Mouse (Mus musculus): ENCODE results near the gene Taf1a. TPM values are rescaled to one million over a fixed set of nuclear protein-coding genes. Genes with fewer than 3 reads are reported as not detected.

The Taf1a gene
- total and polyA plus RNA-seq, 2 experiments from 2014 or later = 0.11 to 8.5 TPM

GRCm38 (mm10) chr1:183358901-183359300, 29.9 kb upstream of the Taf1a start:
- Histone ChIP-seq H3K9ac (replicated peaks; ENCODE audit: low read depth, low read length) (no peak overlapping the region), H3K27ac (ENCODE audit: low read depth) (no peak overlapping the region), H3K4me1 (ENCODE audit: control insufficient read depth, insufficient read depth) (no peaks in the 10 kb centered on the region), H3K36me3 (replicated peaks; ENCODE audit: control insufficient read depth, insufficient read depth, low read length) (peaks cover 73% of the 10 kb centered on the region), H3K27me3 (ENCODE audit: control insufficient read depth, insufficient read depth, low read length) (no peaks in the 10 kb centered on the region), H3K9me3 (replicated peaks; ENCODE audit: control insufficient read depth, low read length) (no peaks in the 10 kb centered on the region), H3K4me2 (ENCODE audit: low read depth, low read length) (no peak overlapping the region), H3K4me3 (ENCODE audit: low read depth, low read length) (no peak overlapping the region)
- DNase-seq (ENCODE audit: low spot score) (no peak), ATAC-seq (ENCODE audit: insufficient read depth, low read depth) (no peak)
- TF ChIP-seq CTCF (IDR thresholded peaks at IDR 0.05; ENCODE audit: low read depth) (no peak), EP300 (IDR thresholded peaks at IDR 0.05; ENCODE audit: low read depth) (no peak)
- 90% methylated on average over 3 of the region's 3 CpGs for WGBS

GRCm38 (mm10) chr1:183362301-183362700, 26.5 kb upstream of the Taf1a start:
- no peak overlapping the region for H3K4me2 ChIP-seq (ENCODE audit: low read depth, low read length)
- peaks cover 61% of the 10 kb centered on the region for H3K36me3 ChIP-seq (replicated peaks; ENCODE audit: control insufficient read depth, insufficient read depth, low read length)
- ATAC-seq (ENCODE audit: insufficient read depth, low read depth) (no peak), DNase-seq (ENCODE audit: low spot score) (no peak)
- H3K4me3 ChIP-seq (ENCODE audit: low read depth, low read length) = no peak overlapping the region
- WGBS = 82% methylated on average over 5 of the region's 5 CpGs
- H3K27ac ChIP-seq (ENCODE audit: low read depth) = no peak overlapping the region
- H3K27me3 ChIP-seq (ENCODE audit: control insufficient read depth, insufficient read depth, low read length) = no peaks in the 10 kb centered on the region
- no peak for TF ChIP-seq CTCF (IDR thresholded peaks at IDR 0.05; ENCODE audit: low read depth)
- TF ChIP-seq EP300 (IDR thresholded peaks at IDR 0.05; ENCODE audit: low read depth) = no peak
- no peaks in the 10 kb centered on the region for H3K9me3 ChIP-seq (replicated peaks; ENCODE audit: control insufficient read depth, low read length)
- no peaks in the 10 kb centered on the region for H3K4me1 ChIP-seq (ENCODE audit: control insufficient read depth, insufficient read depth)
- H3K9ac ChIP-seq (replicated peaks; ENCODE audit: low read depth, low read length) = no peak overlapping the region

- WGBS = 76% methylated on average over 14 of the region's 14 CpGs
- Histone ChIP-seq H3K9ac (replicated peaks; ENCODE audit: low read depth, low read length) (no peak overlapping the region), H3K4me2 (ENCODE audit: low read depth, low read length) (no peak overlapping the region), H3K27ac (ENCODE audit: low read depth) (no peak overlapping the region), H3K27me3 (ENCODE audit: control insufficient read depth, insufficient read depth, low read length) (no peaks in the 10 kb centered on the region), H3K4me1 (ENCODE audit: control insufficient read depth, insufficient read depth) (0 out of 2 replicates have a peak, but pooled peaks cover 5% of the 10 kb centered on the region), H3K36me3 (replicated peaks; ENCODE audit: control insufficient read depth, insufficient read depth, low read length) (peaks cover 54% of the 10 kb centered on the region), H3K4me3 (ENCODE audit: low read depth, low read length) (no peak overlapping the region), H3K9me3 (replicated peaks; ENCODE audit: control insufficient read depth, low read length) (no peaks in the 10 kb centered on the region)
- DNase-seq (ENCODE audit: low spot score) (no peak), ATAC-seq (ENCODE audit: insufficient read depth, low read depth) (no peak)
- TF ChIP-seq EP300 (IDR thresholded peaks at IDR 0.05; ENCODE audit: low read depth) (no peak), CTCF (IDR thresholded peaks at IDR 0.05; ENCODE audit: low read depth) (no peak)
These were observed 25.8 kb upstream of the Taf1a start for GRCm38 (mm10) chr1:183362729-183363576.

- WGBS = 83% methylated on average over 5 of the region's 5 CpGs
- H3K36me3 ChIP-seq (replicated peaks; ENCODE audit: control insufficient read depth, insufficient read depth, low read length) = peaks cover 49% of the 10 kb centered on the region
- no peak overlapping the region for H3K4me2 ChIP-seq (ENCODE audit: low read depth, low read length)
- no peaks in the 10 kb centered on the region for H3K27me3 ChIP-seq (ENCODE audit: control insufficient read depth, insufficient read depth, low read length)
- ATAC-seq (ENCODE audit: insufficient read depth, low read depth) = no peak
- no peak overlapping the region for H3K9ac ChIP-seq (replicated peaks; ENCODE audit: low read depth, low read length)
- no peaks in the 10 kb centered on the region for H3K9me3 ChIP-seq (replicated peaks; ENCODE audit: control insufficient read depth, low read length)
- no peak for DNase-seq (ENCODE audit: low spot score)
- H3K27ac ChIP-seq (ENCODE audit: low read depth) = no peak overlapping the region
- H3K4me1 ChIP-seq (ENCODE audit: control insufficient read depth, insufficient read depth) = peaks cover 9% of the 10 kb centered on the region; the same call in 1 of the 2 replicates
- TF ChIP-seq CTCF (IDR thresholded peaks at IDR 0.05; ENCODE audit: low read depth) (no peak), EP300 (IDR thresholded peaks at IDR 0.05; ENCODE audit: low read depth) (no peak)
- no peak overlapping the region for H3K4me3 ChIP-seq (ENCODE audit: low read depth, low read length)
These were observed 25.3 kb upstream of the Taf1a start for GRCm38 (mm10) chr1:183363577-183363867.

GRCm38 (mm10) chr1:183366361-183366760, 22.4 kb upstream of the Taf1a start:
- ATAC-seq (ENCODE audit: insufficient read depth, low read depth) = no peak
- TF ChIP-seq CTCF (IDR thresholded peaks at IDR 0.05; ENCODE audit: low read depth) = no peak
- no peak for TF ChIP-seq EP300 (IDR thresholded peaks at IDR 0.05; ENCODE audit: low read depth)
- no peak overlapping the region for H3K27ac ChIP-seq (ENCODE audit: low read depth)
- no peaks in the 10 kb centered on the region for H3K9me3 ChIP-seq (replicated peaks; ENCODE audit: control insufficient read depth, low read length)
- 89% methylated on average over 5 of the region's 5 CpGs for WGBS
- no peak for DNase-seq (ENCODE audit: low spot score)
- H3K4me2 ChIP-seq (ENCODE audit: low read depth, low read length) = no peak overlapping the region
- H3K4me1 ChIP-seq (ENCODE audit: control insufficient read depth, insufficient read depth) = peaks cover 10% of the 10 kb centered on the region; the same call in 1 of the 2 replicates
- H3K36me3 ChIP-seq (replicated peaks; ENCODE audit: control insufficient read depth, insufficient read depth, low read length) = peaks cover 26% of the 10 kb centered on the region
- no peak overlapping the region for H3K9ac ChIP-seq (replicated peaks; ENCODE audit: low read depth, low read length)
- H3K4me3 ChIP-seq (ENCODE audit: low read depth, low read length) = no peak overlapping the region
- H3K27me3 ChIP-seq (ENCODE audit: control insufficient read depth, insufficient read depth, low read length) = no peaks in the 10 kb centered on the region

Measured in heart, postnatal 0 days (tissue).